Mouse (Mus musculus) bone marrow, adult 2 months (tissue): ENCODE measurements at regions not wholly inside any gene's neighbourhood (a gene's known extent, or its start where the extent isn't known, plus 50 kb on each side); places are given as distances from the start of the nearest gene placed in this dataset.

Experiments used
- CTCF ChIP-seq: fragments of 200-500 bp; IDR thresholded peaks from 2 replicates; pipeline ENCODE4 v1.5.1; 2011; ENCODE audit warnings: low read length, control low read depth; ENCODE audit not compliant: control insufficient read depth, insufficient read depth
- POLR2A ChIP-seq: fragments of 200-500 bp; IDR thresholded peaks from 2 replicates; pipeline ENCODE4 v1.6.1; 2011; ENCODE audit warnings: low read depth, mild to moderate bottlenecking, control low read depth, low read length, borderline replicate concordance; ENCODE audit not compliant: control insufficient read depth

DNA sequence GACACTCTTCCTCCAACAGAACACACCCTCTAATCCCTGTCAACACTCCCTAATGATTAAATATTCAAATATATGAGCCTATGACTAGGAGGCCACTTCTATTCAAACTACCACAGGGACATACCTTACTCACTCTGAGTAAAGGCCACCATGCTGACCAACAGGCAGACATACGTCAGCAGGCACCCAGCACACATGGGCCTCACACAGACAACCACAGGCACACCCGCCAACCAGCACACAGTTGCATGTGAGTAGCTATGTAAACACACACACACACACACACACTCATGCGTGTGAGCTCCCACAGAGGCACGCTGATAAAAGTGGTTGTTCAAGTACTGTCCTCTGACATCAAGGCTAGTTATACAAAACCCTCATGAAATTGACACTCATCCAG is 89.8 kb downstream of the Rap2a start:
- TF ChIP-seq POLR2A (no peak), CTCF (no peak)
